Mouse (Mus musculus): ENCODE results near the gene Bpifb9a. TPM values are rescaled to one million over a fixed set of nuclear protein-coding genes. Genes with fewer than 3 reads are reported as not detected.
"Not testable (repeated sequence)": the region's sequence is repeated elsewhere in the genome, so short reads cannot be mapped to it uniquely, and the experiment has no call there.

Bpifb9a gene
- total RNA-seq, 1 experiment, result not detected

DNA sequence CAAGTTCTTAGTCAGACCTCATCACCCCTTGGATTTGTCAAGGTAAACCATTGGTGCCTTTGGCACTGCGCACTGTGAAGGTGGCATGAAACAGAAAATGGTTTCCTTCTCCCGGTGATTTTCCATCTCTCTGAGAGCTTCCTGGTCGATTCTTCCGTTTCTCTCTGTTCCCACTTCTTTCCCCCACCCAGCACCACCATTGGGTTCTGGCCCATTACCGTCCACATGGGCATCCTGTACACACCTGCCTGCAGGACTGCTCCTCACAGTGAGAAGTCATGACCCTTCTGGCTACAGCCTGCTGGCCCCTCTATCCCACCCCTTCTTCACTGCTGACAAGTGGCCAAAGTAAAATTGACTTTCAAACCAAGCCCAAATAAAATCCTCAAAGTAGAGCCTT is 12.3 kb upstream of the Bpifb9a start:
- no peak for DNase-seq (ENCODE audit: low read depth, low spot score)
- in situ Hi-C loops (cut with MboI; ENCODE audit: low sequenced_read_pairs in 2 of 2, unreplicated experiment in 2 of 2), result no loop called here
- H3K4me1 ChIP-seq (ENCODE audit: control insufficient read depth in 2 of 2, insufficient read depth in 2 of 2, low read length in 2 of 2, poor library complexity in 1 of 2), result no peaks in the 10 kb centered on the region
- H3K4me3 ChIP-seq (ENCODE audit: insufficient read depth in 1 of 2, low read depth in 1 of 2, low read length in 2 of 2, poor library complexity in 1 of 2, severe bottlenecking in 1 of 2), result no peak overlapping the region
- H3K36me3 ChIP-seq (ENCODE audit: control insufficient read depth, insufficient read depth, low read length, poor library complexity, severe bottlenecking), result no peaks in the 10 kb centered on the region
- H3K9me3 ChIP-seq (ENCODE audit: control insufficient read depth, insufficient read depth, low read depth, low read length), result peaks cover 1% of the 10 kb centered on the region; the same call in 1 of the 2 replicates
- H3K9ac ChIP-seq (ENCODE audit: insufficient read depth, low read depth, low read length, poor library complexity, severe bottlenecking), result no peak overlapping the region
- H3K27ac ChIP-seq (ENCODE audit: insufficient read depth, low read depth, low read length, poor library complexity, severe bottlenecking), result 0 out of 2 replicates have a peak overlapping the region, but pooled peaks have one; percentile 45
- TF ChIP-seq ZC3H11A (IDR thresholded peaks at IDR 0.05; ENCODE audit: borderline replicate concordance, low read depth, low read length) (no peak), ZNF384 (IDR thresholded peaks at IDR 0.05; ENCODE audit: low read depth, low read length) (no peak), MAFK (IDR thresholded peaks at IDR 0.05; ENCODE audit: insufficient read depth, low read depth, low read length) (no peak), HCFC1 (IDR thresholded peaks at IDR 0.05; ENCODE audit: borderline replicate concordance, insufficient read depth, low read length) (no peak), CHD2 (IDR thresholded peaks at IDR 0.05; ENCODE audit: low read depth, low read length) (no peak)

DNA sequence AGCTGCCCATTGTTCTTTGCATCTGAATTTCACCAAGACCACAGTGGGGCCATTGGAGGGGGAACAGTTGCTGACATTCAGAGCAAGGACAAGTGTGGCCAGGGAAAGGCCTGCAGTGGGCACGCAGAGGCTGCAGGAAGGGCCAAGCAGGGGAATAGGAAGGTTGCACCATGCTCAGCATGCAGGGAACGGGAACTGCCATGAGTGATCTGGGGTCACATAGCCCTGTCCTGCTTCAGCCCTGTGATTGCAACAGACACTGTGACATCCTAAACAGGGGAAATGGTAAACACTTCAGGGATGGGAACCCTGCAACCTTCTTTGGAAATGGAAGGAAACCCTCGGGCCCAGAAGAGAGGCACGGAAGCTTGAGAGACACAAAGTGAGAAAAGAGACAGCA is 2.4 kb upstream of the Bpifb9a start:
- H3K9ac ChIP-seq (ENCODE audit: insufficient read depth, low read depth, low read length, poor library complexity, severe bottlenecking); DNase-seq (ENCODE audit: low read depth, low spot score); H3K9me3 ChIP-seq (ENCODE audit: control insufficient read depth, insufficient read depth, low read depth, low read length); H3K4me3 ChIP-seq (ENCODE audit: insufficient read depth in 1 of 2, low read depth in 1 of 2, low read length in 2 of 2, poor library complexity in 1 of 2, severe bottlenecking in 1 of 2); in situ Hi-C loops (cut with MboI; ENCODE audit: low sequenced_read_pairs in 2 of 2, unreplicated experiment in 2 of 2); H3K27ac ChIP-seq (ENCODE audit: insufficient read depth, low read depth, low read length, poor library complexity, severe bottlenecking); H3K4me1 ChIP-seq (ENCODE audit: control insufficient read depth in 2 of 2, insufficient read depth in 2 of 2, low read length in 2 of 2, poor library complexity in 1 of 2); H3K36me3 ChIP-seq (ENCODE audit: control insufficient read depth, insufficient read depth, low read length, poor library complexity, severe bottlenecking): not testable (repeated sequence)

DNA sequence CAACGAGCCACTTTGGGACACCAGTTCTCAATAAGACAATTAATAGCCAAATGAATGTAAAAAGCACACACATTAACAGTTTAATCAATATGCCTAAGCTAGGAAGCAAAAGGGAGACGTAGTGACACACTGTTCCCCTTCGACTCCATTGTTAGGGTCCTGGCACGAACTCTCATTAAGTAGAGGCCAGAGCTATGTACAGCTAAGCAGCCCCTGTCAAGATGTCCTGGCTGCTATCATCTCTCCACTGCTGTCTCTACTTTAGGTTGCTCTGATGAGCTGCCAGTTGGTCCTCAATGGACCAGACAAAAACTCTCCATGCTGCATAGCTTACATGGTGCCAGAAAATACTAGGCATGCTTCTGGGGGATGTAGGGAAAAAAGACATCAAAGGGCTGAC is 1.9 kb upstream of the Bpifb9a start:
- Histone ChIP-seq H3K9ac (ENCODE audit: insufficient read depth, low read depth, low read length, poor library complexity, severe bottlenecking) (no peak overlapping the region), H3K4me1 (ENCODE audit: control insufficient read depth in 2 of 2, insufficient read depth in 2 of 2, low read length in 2 of 2, poor library complexity in 1 of 2) (no peaks in the 10 kb centered on the region), H3K4me3 (ENCODE audit: insufficient read depth in 1 of 2, low read depth in 1 of 2, low read length in 2 of 2, poor library complexity in 1 of 2, severe bottlenecking in 1 of 2) (no peak overlapping the region), H3K9me3 (ENCODE audit: control insufficient read depth, insufficient read depth, low read depth, low read length) (no peaks in the 10 kb centered on the region), H3K36me3 (ENCODE audit: control insufficient read depth, insufficient read depth, low read length, poor library complexity, severe bottlenecking) (no peaks in the 10 kb centered on the region), H3K27ac (ENCODE audit: insufficient read depth, low read depth, low read length, poor library complexity, severe bottlenecking) (no peak overlapping the region)
- DNase-seq (ENCODE audit: low read depth, low spot score), result no peak
- TF ChIP-seq ZC3H11A (IDR thresholded peaks at IDR 0.05; ENCODE audit: borderline replicate concordance, low read depth, low read length) (no peak), HCFC1 (IDR thresholded peaks at IDR 0.05; ENCODE audit: borderline replicate concordance, insufficient read depth, low read length) (no peak), MAFK (IDR thresholded peaks at IDR 0.05; ENCODE audit: insufficient read depth, low read depth, low read length) (no peak), ZNF384 (IDR thresholded peaks at IDR 0.05; ENCODE audit: low read depth, low read length) (no peak), CHD2 (IDR thresholded peaks at IDR 0.05; ENCODE audit: low read depth, low read length) (no peak)
- in situ Hi-C loops (cut with MboI; ENCODE audit: low sequenced_read_pairs in 2 of 2, unreplicated experiment in 2 of 2), result no loop called here

DNA sequence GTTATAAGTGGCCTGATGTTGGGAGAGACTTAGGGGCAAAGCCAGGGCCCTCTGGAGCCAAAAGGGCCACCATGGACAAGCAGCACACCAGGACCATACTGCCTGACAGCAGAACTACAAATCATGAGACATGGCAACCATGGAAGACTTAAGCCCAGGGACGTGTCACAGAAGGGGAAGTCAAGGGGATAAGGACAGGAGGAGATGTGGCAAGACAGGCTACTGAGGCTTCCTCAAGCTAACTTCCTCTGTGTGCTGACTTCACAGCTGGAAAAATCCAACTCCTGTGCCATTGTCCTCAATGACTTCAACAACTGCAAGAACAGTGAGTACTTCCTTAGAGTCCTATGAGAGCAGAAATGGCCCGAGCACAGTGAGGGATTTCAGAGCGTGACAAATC is 6.7 kb downstream of the Bpifb9a start:
- H3K4me3 ChIP-seq (ENCODE audit: insufficient read depth in 1 of 2, low read depth in 1 of 2, low read length in 2 of 2, poor library complexity in 1 of 2, severe bottlenecking in 1 of 2); DNase-seq (ENCODE audit: low read depth, low spot score); H3K27ac ChIP-seq (ENCODE audit: insufficient read depth, low read depth, low read length, poor library complexity, severe bottlenecking); H3K4me1 ChIP-seq (ENCODE audit: control insufficient read depth in 2 of 2, insufficient read depth in 2 of 2, low read length in 2 of 2, poor library complexity in 1 of 2); H3K9ac ChIP-seq (ENCODE audit: insufficient read depth, low read depth, low read length, poor library complexity, severe bottlenecking); in situ Hi-C loops (cut with MboI; ENCODE audit: low sequenced_read_pairs in 2 of 2, unreplicated experiment in 2 of 2); H3K9me3 ChIP-seq (ENCODE audit: control insufficient read depth, insufficient read depth, low read depth, low read length); H3K36me3 ChIP-seq (ENCODE audit: control insufficient read depth, insufficient read depth, low read length, poor library complexity, severe bottlenecking): not testable (repeated sequence)

DNA sequence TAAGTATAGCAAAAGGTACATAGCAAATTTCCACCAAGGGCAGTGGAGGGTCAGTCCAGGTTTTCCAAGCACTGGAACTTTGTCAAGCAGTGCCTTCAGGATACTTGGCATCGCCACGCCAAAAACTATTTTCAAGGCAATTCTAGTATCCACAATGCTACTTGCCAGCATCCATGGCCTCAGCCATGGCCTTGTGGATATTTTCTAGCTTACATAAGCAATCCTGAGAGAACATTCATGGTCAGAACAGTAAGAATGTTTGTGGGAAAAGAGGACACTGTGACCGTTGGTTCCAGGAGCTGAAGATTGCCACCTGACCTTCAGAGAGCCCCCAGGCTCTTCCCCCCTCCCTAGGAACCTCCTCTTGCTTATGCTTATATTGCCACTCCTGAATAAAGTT is 34.2 kb downstream of the Bpifb9a start:
- DNase-seq (ENCODE audit: low read depth, low spot score); in situ Hi-C loops (cut with MboI; ENCODE audit: low sequenced_read_pairs in 2 of 2, unreplicated experiment in 2 of 2); H3K9me3 ChIP-seq (ENCODE audit: control insufficient read depth, insufficient read depth, low read depth, low read length); H3K27ac ChIP-seq (ENCODE audit: insufficient read depth, low read depth, low read length, poor library complexity, severe bottlenecking); H3K36me3 ChIP-seq (ENCODE audit: control insufficient read depth, insufficient read depth, low read length, poor library complexity, severe bottlenecking); H3K4me3 ChIP-seq (ENCODE audit: insufficient read depth in 1 of 2, low read depth in 1 of 2, low read length in 2 of 2, poor library complexity in 1 of 2, severe bottlenecking in 1 of 2); H3K9ac ChIP-seq (ENCODE audit: insufficient read depth, low read depth, low read length, poor library complexity, severe bottlenecking); H3K4me1 ChIP-seq (ENCODE audit: control insufficient read depth in 2 of 2, insufficient read depth in 2 of 2, low read length in 2 of 2, poor library complexity in 1 of 2): not testable (repeated sequence)
